Mouse (Mus musculus): ENCODE results near the gene Nat10.
A peak's percentile ranks its signal among the peaks of the same experiment; 100 is the strongest.

Nat10 gene

DNA sequence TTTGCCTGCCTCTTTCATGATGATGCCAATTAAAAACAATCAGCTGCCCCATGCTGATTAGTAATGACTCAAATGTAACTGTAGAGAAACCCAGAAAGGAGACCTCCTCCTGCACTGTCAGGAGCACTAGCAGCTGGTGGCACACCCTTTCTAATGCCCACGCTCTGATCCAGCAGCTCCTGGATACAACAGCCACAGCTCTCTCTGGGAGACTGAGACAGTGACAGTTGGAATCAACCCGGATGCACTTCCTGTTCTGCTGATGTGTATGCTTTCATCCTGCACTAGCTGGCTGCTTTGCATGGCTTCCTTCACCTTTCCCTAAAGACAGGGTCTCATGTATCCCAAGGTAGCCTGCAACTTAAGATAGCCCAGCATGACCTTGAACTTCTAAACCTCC lies 15.0 kb downstream of the Nat10 start:
- 0 out of 2 replicates have a peak, but pooled peaks have one; percentile 24 for ATAC-seq (ENCODE audit: low TSS enrichment)

DNA sequence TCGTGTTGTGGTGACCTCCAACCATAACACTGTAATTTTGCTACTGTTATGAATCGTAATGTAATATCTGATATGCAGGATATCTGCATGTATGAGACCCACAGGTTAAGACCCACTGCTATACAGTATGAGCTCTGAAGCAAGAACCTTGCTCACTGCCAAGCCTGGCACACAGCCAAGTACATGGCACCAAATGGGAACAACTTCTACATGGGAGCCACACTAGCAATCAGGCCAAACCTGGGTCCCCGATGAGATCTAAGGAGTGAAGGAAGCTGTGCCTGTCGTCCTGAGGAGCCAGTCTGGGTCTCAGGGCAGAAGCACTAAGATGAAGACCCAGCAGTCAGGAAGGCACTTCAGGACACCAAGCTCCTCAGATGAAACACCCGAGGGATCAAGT lies 15.6 kb downstream of the Nat10 start:
- ATAC-seq (ENCODE audit: low TSS enrichment), result no peak

DNA sequence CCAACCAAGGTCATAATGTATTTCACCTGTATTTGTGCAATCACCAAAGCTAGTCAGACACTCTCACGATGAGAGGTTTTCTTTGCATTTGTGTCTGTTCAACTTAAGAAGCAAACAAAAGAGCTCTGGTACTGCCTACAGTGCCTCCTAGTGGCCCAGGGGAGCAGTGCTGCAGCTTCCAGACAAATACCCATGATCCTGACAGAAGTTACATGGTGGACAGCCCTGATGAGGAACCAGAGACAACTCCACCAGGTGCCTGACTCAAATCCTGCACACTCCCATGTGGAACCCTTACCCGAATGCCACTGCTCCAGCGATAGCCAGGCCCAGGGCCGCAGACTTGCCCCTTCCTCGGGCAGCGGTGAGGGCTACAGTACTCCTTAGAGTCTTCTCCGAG lies 17.1 kb downstream of the Nat10 start:
- peak; percentile 75 for ATAC-seq (ENCODE audit: low TSS enrichment)

DNA sequence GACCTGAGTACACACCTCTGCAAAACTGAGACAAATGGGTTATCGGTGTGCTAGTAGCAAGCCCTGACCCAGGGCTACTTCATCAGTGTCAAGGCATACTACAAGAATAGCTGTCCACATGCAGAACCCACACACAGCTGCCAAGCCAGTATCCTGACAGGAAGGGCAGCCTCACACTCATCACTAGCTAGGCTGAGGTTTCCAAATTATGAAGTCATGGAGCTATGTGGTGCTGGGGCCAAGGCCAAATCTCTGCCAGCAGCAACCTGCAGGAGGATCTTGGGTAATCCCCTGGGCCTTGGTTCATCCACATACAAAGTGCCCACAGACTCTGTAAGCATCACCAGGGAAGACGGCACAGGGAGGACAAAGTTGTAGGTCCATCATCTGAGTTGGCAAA lies 17.5 kb downstream of the Nat10 start:
- no peak for ATAC-seq (ENCODE audit: low TSS enrichment)

DNA sequence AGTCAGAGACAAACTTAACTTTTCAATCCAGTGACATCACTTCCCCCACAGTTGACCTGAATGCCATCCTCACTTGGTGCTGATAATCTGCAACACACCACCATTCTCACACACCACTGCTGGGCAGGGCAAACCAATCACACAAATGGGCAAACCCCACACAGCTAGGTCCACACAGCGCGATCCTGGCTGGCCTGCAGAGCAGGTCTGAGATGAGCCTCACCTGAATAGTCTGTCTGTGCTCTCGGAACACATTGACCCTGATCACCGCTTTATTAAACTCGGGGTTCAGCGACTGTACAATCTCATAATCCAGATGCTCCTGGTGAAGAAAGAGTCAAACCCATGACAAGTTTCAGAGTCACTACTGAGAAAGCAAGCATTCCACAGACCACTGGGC lies 18.2 kb downstream of the Nat10 start:
- ATAC-seq (ENCODE audit: low TSS enrichment), result no peak

DNA sequence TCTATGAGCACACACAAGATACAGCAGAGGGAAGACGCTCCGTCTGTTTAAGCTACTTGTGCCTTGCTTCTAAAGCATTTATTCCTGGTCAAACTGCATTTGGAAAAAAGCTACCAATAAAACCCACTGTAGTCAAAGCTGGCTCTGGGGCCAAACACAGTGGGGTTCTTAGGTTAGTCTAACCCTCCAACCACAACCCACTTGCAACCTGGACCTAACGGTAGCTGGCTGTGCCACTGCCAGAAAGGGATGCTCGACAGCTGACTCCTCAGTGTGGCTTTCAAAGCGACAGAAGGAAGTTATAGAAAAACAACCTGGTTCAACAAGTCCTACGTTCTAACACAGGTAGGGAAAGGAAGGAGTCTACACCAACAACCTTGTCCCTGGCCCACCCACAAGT lies 29.6 kb downstream of the Nat10 start:
- no peak; the same call in 1 of the 2 replicates for ATAC-seq (ENCODE audit: low TSS enrichment)

DNA sequence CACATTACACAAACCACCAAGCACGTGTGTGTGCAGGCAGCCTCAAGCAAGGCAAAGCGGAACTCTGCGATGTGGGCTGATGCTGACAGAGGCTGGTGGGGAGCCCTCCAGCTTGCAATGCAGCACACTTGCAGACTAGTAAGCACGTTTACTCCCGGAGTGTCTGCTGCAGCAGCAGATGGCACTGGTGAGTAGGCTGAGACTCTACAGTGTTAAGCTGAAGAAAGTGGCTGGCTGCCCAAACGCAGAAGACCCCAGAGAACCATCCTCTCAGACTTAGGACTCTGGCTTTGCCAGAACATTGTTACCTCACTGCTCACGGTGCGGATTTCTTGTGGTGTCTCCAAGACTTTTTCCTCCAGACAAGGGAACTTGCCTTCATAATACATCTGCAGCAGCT lies 30.1 kb downstream of the Nat10 start:
- peak; percentile 96 for ATAC-seq (ENCODE audit: low TSS enrichment)

DNA sequence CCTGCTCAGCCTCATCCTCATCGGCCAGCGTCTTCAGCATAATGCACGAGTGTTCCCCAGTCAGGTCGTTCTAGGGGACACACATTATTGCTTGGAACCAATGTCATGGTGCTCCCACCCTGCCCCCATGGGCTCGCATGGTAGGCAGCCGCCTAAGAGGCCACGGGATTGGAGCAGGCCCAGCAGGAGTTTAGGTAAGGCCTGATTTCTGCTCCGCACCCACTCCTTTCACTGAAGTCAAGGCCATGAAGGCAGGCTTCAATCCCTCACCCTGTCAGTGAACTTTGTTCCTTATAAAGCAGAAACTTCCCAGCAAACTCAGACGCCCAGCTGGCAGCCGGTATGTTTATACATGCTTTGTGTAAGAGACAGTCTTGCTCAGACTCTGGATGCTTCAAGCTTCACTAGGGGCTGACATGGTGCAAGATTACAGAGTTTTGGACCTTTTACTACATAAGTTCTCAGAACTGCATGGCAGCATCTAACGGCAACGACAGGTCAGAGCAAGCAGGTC lies 33.0 kb downstream of the Nat10 start:
- no peak for ATAC-seq (ENCODE audit: low TSS enrichment)

DNA sequence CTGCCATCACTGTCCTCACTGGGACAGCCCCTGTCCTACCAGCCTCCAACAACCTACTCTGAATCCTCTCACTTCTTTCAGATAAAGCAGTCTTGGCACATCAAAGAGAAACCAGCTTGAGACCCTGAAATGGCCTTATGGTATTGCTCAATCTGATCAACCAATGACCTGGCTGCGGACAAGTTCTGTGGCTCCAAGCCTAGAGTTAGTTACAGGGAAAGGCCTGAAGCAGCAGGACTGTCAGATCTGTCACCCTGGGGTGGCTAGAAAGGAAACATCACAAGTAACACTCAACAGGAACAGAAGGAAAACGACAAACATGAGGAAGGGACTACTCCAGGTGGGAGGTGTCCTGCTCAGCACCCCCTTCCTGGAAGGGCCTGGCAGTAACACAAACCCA lies 36.5 kb downstream of the Nat10 start:
- ATAC-seq (ENCODE audit: low TSS enrichment), result no peak

DNA sequence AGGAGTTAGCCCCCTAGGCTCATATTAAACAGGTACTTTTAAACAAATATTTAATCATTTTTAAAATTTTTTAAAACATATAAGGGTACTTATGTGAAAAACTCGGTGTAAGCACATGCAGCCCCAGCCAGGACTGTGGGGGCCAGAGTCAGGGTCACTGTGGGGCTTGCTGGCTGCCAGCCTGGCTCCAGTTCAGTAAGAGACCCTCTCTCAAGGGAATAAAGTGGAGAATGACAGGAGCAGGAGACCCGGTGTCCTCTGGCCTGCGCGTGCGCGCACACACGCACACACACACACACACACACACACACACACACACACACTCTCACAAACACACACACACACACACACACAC lies 41.8 kb downstream of the Nat10 start:
- no peak for ATAC-seq (ENCODE audit: low TSS enrichment)

DNA sequence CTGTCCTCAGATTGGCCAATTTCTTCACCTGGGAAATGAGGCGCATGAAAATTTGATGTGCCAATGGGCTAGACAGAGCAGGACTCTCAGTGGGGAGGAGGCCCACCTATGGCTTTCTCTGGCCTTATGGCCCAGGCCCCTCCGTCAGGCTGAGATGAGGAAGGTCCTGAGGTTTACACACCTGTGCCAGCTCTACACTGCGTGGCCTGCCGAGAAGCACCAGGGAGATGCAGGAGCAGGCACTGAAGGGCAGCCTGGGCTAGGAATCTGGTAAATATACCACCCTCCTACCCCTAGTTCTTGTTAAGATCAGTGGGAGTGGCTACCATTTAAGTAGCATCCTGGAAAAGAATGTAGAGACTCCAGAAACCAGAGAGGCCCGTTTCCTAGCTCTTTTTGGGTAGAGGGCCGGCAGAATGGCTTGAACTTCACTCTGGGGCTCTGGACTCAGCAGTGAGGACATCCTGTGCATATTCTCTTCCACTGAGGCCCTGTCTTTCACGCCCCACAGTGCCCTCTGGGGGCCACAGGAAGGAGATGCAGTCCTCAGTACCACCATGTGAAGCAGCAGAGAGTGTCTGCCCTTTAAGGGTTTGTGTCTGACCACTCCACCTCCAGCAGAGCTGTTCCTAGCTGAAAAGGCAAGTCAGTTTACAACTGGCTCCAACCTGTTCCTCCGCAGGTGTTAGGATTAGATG lies 42.3 kb downstream of the Nat10 start:
- ATAC-seq (ENCODE audit: low TSS enrichment), result peak; percentile 94

DNA sequence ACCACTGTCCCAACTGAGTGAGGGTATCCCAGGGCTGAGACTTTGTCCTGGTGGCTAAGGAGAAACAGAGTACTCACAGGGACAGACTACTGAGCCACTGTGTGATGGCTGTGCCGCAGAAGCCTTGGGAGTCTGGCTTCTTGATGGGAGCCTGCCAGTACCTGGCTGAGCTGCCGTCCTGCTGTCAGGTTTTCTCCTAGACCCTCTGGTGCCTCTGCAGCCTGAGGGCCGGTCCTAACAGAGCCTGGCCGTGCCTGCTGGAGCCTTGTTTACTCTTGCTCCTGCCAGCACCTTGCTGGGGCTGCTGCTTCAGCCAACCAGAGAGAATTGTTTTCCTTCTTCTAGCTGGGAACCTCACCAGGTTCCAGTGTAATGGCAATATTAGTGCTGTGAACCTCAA lies 46.7 kb downstream of the Nat10 start:
- ATAC-seq (ENCODE audit: low TSS enrichment), result no peak

DNA sequence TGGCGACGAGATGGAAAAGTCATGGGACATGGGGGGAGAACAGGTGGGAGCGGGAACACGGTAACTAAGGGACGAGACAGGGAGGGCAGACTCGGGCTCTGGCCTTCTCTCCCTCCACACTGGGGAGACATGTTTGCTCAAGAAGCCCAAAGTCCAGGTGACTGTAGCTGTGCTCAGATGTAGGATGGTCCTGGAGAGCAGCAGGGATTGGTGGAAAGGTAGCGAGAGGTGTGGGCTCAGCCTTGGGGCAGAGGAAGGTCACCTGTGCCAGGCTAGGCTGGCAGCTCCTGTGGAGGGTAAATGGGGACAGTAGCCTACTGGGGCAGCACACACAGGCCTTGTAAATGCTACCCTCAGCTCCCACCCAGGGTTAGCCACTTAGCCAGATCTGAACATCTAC lies 47.2 kb downstream of the Nat10 start:
- ATAC-seq (ENCODE audit: low TSS enrichment), result no peak

DNA sequence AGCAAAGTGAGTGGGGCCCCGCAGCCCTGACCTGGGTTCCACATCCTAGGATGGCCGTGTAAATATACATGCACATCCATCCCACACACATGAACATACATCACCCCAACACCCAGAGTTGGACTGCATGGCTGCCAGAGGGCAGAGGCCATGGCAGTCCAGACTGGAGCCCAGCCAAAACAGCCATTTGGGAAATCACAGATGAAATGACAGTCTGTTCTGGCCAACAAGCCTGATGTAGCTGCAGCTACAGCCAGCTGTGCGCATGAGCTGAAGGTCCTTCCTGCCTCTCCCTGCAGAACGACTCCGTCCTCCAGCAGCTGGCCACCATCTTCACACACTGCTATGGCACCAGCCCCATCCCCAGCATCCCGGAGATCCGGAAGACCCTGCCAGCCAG lies 50.2 kb downstream of the Nat10 start:
- no peak for ATAC-seq (ENCODE audit: low TSS enrichment)

DNA sequence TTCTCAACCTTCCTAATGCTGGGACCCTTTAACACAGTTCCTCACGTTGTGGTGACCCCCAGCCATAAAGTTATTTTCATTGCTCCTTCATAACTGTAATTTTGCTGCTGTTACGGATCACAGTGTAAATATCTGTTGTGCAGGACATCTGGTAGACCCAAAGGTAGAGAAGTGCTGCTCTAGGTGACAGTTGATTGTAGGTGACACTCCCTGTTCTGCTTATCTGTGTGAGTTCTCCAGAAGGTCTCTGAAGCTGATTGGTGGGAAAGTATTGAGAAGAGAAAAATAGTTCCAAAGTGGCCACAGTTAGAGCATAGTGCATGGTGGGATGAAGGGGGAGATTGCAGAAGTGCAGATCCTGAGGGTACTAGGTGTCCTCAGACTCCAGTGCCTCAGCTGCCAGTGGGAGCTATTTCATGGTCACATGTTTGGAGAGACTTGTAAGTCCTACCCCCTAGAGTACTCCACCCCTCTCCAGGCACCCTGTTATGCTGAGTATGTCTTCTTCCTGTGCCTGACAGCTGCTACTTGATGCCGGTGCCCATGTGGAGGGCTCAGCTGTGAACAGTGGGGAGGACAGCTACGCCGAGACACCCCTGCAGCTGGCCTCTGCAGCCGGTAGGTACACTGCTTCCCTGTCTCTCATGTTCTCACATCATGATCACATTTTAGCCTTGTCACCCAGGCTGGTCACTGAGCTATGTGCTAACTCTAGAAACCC lies 53.9 kb downstream of the Nat10 start:
- no peak for ATAC-seq (ENCODE audit: low TSS enrichment)

DNA sequence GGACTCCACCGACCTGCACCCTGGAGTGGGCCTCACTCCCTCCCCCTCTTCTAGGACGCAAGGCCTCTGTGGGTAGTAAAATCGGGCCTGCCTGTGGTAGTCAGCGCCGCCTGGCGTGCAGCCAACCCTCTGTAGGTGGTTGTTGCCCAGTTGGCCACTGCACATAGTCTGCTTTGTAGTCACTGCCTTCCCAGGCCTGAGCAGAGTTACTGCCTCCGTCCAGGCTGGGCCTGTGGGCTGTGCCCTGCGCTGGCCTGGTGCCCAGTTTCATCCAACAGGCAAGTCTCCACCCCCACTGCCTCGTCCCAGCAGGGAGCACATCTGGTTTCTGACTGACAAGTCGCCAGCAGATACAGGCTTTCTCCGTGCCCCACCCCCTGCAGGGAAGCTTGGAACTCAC lies 54.8 kb downstream of the Nat10 start:
- ATAC-seq (ENCODE audit: low TSS enrichment), result peak; percentile 66

DNA sequence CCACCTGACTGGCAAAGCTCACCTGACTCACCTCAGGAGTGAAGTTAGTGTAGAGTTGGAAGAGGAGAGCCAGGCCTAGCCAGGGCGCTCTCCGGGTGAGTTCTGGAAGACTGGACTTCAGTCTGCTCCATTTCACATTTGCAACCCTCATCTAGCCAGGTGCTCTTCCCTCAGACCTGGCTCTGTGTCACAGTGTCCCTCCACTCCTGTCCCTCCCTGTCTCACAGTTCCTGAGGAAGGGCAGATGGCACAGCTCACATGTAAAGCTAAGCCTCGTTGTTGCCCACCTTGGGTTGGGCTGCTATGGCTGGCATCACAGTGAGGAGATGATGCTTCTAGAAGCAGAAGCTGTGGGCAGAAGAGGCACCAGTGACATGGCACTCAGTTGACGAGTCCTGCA lies 55.2 kb downstream of the Nat10 start:
- no peak for ATAC-seq (ENCODE audit: low TSS enrichment)

DNA sequence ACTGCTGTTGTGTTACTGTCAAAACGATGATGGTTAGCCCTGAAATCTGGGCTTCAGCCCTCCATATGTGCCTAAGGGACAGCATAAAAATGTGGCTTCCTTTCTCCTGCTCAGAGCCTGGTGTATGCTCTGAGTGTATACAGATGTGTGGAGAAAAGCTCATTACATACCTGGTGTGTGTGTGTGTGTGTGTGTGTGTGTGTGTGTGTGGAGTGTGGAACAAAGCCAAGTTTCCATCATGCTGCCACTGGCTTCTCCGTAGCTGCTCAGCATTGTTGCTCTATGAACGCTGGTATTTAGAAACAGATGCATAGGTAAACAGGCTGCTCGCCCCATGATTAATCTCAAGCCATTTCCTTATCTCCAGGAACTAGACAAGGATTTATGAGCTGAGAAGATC lies 57.2 kb downstream of the Nat10 start:
- no peak for ATAC-seq (ENCODE audit: low TSS enrichment)

DNA sequence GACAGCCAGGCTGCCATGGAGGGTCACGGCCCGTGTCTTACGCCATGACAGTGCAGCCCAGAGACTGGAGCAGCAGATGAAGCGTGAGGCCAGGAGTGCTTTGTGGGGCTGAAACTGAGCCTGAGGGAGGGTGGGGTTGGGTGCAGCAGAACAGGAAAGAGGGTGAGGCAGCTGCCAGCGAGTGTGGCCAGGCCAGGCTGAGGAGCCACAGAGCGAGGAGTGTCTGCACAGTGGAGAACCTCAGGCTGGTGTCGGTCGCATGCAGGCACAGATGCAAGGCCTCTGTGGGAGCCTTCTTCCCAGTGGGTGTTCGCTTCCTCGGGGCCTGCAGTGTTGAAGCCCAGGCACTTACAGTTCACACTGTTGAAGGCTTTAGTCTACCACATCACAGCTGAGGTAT lies 57.7 kb downstream of the Nat10 start:
- no peak for ATAC-seq (ENCODE audit: low TSS enrichment)

DNA sequence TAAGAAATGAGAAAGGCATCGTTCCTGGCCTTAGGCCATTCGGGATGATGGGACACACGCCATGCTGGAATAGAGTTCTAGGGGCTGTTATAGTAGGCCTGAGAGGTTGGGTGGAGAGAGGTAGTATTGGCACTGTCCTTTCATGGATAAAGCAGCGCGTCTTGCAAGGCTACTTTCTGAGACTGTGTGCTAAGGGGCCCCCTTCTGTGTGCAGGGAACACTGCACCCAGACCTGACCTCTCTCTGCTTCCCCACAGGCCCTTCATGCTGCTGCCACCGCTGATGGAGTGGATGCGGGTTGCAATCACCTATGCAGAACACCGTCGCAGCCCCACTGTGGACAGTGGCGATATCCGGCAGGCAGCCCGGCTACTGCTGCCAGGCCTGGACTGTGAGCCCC lies 60.6 kb downstream of the Nat10 start:
- ATAC-seq (ENCODE audit: low TSS enrichment), result peak; percentile 34; the same call in 1 of the 2 replicates

DNA sequence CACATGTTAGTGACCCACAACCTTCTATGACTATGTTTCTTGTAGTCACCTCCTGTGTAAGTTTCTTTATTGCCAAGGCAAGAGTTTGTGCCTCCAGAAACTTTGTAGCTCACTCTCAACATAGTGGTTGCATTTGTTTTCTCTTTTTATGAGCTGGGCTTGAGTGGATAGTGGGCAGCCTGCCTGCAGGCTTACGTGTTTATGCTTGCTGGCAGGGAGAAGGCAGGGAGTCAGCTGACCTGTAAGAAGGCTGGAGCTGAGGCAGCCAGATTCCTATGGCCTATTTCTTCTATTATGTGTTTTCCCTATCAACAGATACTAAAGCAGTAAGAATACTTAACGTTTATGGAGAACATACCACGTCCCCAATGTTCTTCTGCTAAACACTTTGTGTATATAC lies 64.9 kb downstream of the Nat10 start:
- ATAC-seq (ENCODE audit: low TSS enrichment), result no peak

DNA sequence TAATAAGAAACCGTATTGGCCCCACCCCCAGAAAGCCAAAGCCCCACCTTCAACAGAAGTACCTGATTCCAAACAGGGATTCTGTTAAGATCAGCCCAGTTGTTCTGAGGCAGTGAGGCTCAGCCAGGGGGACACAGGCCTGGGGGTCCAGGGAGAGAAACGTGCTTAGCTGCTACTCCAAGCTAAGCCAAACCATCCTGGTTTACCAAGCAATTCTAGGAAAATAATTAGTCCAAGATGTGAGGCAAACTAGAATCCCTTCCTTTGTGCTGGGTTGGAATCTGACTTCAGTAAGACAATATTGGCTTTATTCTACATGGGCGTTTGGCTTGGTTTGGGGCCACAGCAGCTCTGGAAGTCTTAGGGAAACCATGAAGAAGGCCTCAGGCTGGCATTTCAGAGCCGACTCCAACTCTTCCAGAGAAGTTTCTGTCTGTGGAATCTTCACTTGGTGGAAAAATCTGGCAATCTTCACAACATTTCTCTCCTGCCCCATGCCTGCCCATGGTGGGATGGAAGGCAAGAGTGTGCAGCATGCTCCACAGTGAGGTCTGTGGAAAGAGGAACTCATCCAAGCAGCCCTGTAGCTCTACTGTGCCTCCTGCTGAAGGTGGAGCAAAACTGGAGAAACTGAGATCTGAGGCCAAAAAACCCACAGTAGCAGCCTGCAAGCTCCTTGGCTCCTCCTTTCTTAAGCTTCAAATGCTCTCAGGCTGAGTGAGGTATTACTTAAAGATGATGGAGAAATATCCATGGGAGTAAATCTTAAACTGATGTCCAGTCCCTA lies 66.1 kb downstream of the Nat10 start:
- no peak for ATAC-seq (ENCODE audit: low TSS enrichment)

DNA sequence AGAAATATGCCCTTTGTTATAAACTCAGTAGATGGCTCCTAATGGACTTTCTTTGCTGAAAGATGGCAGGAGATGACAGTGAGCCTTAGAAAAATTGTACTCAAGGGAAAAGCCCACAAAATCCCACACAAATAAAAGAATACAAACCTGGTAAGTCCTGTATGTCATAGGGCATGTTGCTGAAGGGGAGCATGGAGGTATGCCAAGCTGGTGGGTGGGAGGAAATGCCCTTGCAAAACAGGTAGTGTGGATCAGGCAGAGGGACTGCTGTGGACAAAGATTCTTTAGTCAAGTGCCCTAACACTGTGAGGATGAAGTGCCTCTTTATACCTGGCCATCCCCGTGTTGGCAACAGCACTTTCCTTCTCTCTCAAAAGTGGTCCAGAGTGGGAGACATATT lies 68.3 kb downstream of the Nat10 start:
- ATAC-seq (ENCODE audit: low TSS enrichment), result no peak

Data from frontal cortex, adult (tissue).